ENCODE assay signal across 1 mouse cellular context in genomic region chr11:72324431-72324830, GRCm38 (mm10).
A peak's percentile ranks its signal among the peaks of the same experiment; 100 is the strongest.
TF ChIP-seq lines count a peak whose summit lies in the region.

No protein-coding gene starts in this region.

TF ChIP-seq in ES-E14, 5 proteins besides CTCF, POLR2A, EP300 and RAD21:
- TF ChIP-seq CHD2 (IDR thresholded peaks at IDR 0.05; ENCODE audit: low read depth, low read length) (no peak), ZC3H11A (IDR thresholded peaks at IDR 0.05; ENCODE audit: borderline replicate concordance, low read depth, low read length) (peak; percentile 66), ZNF384 (IDR thresholded peaks at IDR 0.05; ENCODE audit: low read depth, low read length) (peak; percentile 58), MAFK (IDR thresholded peaks at IDR 0.05; ENCODE audit: insufficient read depth, low read depth, low read length) (no peak), HCFC1 (IDR thresholded peaks at IDR 0.05; ENCODE audit: borderline replicate concordance, insufficient read depth, low read length) (no peak)
